Mouse (Mus musculus): ENCODE data around the gene Rnf183. TPM values are rescaled to one million over a fixed set of nuclear protein-coding genes. Genes with fewer than 3 reads are reported as not detected.

Gene Rnf183
- polyA plus RNA-seq, 1 experiment: not detected

GRCm38 (mm10) chr4:62427978-62428758, 6.9 kb downstream of the Rnf183 start:
- Histone ChIP-seq H3K36me3 (ENCODE audit: control insufficient read depth, insufficient read depth, low read length, poor library complexity, severe bottlenecking) (peaks cover 10% of the 10 kb centered on the region), H3K9ac (ENCODE audit: low read depth, poor library complexity, severe bottlenecking) (no peak overlapping the region), H3K4me3 (ENCODE audit: low read depth, low read length) (0 out of 2 replicates have a peak overlapping the region, but pooled peaks have one; percentile 7), H3K27me3 (ENCODE audit: control insufficient read depth, insufficient read depth, low read length, poor library complexity, severe bottlenecking) (no peaks in the 10 kb centered on the region), H3K9me3 (replicated peaks; ENCODE audit: control insufficient read depth, insufficient read depth, low read length, poor library complexity, severe bottlenecking) (no peaks in the 10 kb centered on the region), H3K4me1 (ENCODE audit: control insufficient read depth, insufficient read depth, low read length) (no peaks in the 10 kb centered on the region), H3K27ac (ENCODE audit: insufficient read depth, low read length) (no peak overlapping the region)
- TF ChIP-seq POLR2A (IDR thresholded peaks at IDR 0.05; ENCODE audit: insufficient read depth, low read length) (no peak), CTCF (IDR thresholded peaks at IDR 0.05; ENCODE audit: low read depth, low read length) (no peak), EP300 (IDR thresholded peaks at IDR 0.05; ENCODE audit: insufficient read depth, low read depth, low read length) (no peak)

GRCm38 (mm10) chr4:62425891-62426290, 9.2 kb downstream of the Rnf183 start:
- Histone ChIP-seq H3K9ac (ENCODE audit: low read depth, poor library complexity, severe bottlenecking) (no peak overlapping the region), H3K36me3 (ENCODE audit: control insufficient read depth, insufficient read depth, low read length, poor library complexity, severe bottlenecking) (peaks cover 30% of the 10 kb centered on the region), H3K4me3 (ENCODE audit: low read depth, low read length) (no peak overlapping the region), H3K27me3 (ENCODE audit: control insufficient read depth, insufficient read depth, low read length, poor library complexity, severe bottlenecking) (no peaks in the 10 kb centered on the region), H3K27ac (ENCODE audit: insufficient read depth, low read length) (no peak overlapping the region), H3K9me3 (replicated peaks; ENCODE audit: control insufficient read depth, insufficient read depth, low read length, poor library complexity, severe bottlenecking) (no peaks in the 10 kb centered on the region), H3K4me1 (ENCODE audit: control insufficient read depth, insufficient read depth, low read length) (no peaks in the 10 kb centered on the region)
- TF ChIP-seq POLR2A (IDR thresholded peaks at IDR 0.05; ENCODE audit: insufficient read depth, low read length) (no peak), CTCF (IDR thresholded peaks at IDR 0.05; ENCODE audit: low read depth, low read length) (no peak), EP300 (IDR thresholded peaks at IDR 0.05; ENCODE audit: insufficient read depth, low read depth, low read length) (no peak)

- no peaks in the 10 kb centered on the region for H3K27me3 ChIP-seq (ENCODE audit: control insufficient read depth, insufficient read depth, low read length, poor library complexity, severe bottlenecking)
- H3K9ac ChIP-seq (ENCODE audit: low read depth, poor library complexity, severe bottlenecking): no peak overlapping the region
- H3K4me3 ChIP-seq (ENCODE audit: low read depth, low read length): no peak overlapping the region
- peaks cover 94% of the 10 kb centered on the region for H3K36me3 ChIP-seq (ENCODE audit: control insufficient read depth, insufficient read depth, low read length, poor library complexity, severe bottlenecking)
- H3K27ac ChIP-seq (ENCODE audit: insufficient read depth, low read length): no peak overlapping the region
- no peaks in the 10 kb centered on the region for H3K9me3 ChIP-seq (replicated peaks; ENCODE audit: control insufficient read depth, insufficient read depth, low read length, poor library complexity, severe bottlenecking)
- no peaks in the 10 kb centered on the region for H3K4me1 ChIP-seq (ENCODE audit: control insufficient read depth, insufficient read depth, low read length)
- TF ChIP-seq EP300 (IDR thresholded peaks at IDR 0.05; ENCODE audit: insufficient read depth, low read depth, low read length) (no peak), POLR2A (IDR thresholded peaks at IDR 0.05; ENCODE audit: insufficient read depth, low read length) (no peak), CTCF (IDR thresholded peaks at IDR 0.05; ENCODE audit: low read depth, low read length) (no peak)
Measured at GRCm38 (mm10) chr4:62419091-62419490, 16.0 kb downstream of the Rnf183 start.

- TF ChIP-seq POLR2A (IDR thresholded peaks at IDR 0.05; ENCODE audit: insufficient read depth, low read length): no peak
- TF ChIP-seq EP300 (IDR thresholded peaks at IDR 0.05; ENCODE audit: insufficient read depth, low read depth, low read length): no peak
- TF ChIP-seq CTCF (IDR thresholded peaks at IDR 0.05; ENCODE audit: low read depth, low read length): no peak
- H3K36me3 ChIP-seq (ENCODE audit: control insufficient read depth, insufficient read depth, low read length, poor library complexity, severe bottlenecking): peaks cover 92% of the 10 kb centered on the region
- H3K9ac ChIP-seq (ENCODE audit: low read depth, poor library complexity, severe bottlenecking): no peak overlapping the region
Measured at GRCm38 (mm10) chr4:62418448-62418847, 16.6 kb downstream of the Rnf183 start.

GRCm38 (mm10) chr4:62411606-62412005, 23.4 kb downstream of the Rnf183 start:
- Histone ChIP-seq H3K4me3 (ENCODE audit: low read depth, low read length) (no peak overlapping the region), H3K36me3 (ENCODE audit: control insufficient read depth, insufficient read depth, low read length, poor library complexity, severe bottlenecking) (peaks cover 60% of the 10 kb centered on the region), H3K4me1 (ENCODE audit: control insufficient read depth, insufficient read depth, low read length) (no peaks in the 10 kb centered on the region), H3K27ac (ENCODE audit: insufficient read depth, low read length) (no peak overlapping the region), H3K9ac (ENCODE audit: low read depth, poor library complexity, severe bottlenecking) (no peak overlapping the region), H3K9me3 (replicated peaks; ENCODE audit: control insufficient read depth, insufficient read depth, low read length, poor library complexity, severe bottlenecking) (peaks cover 9% of the 10 kb centered on the region), H3K27me3 (ENCODE audit: control insufficient read depth, insufficient read depth, low read length, poor library complexity, severe bottlenecking) (no peaks in the 10 kb centered on the region)
- TF ChIP-seq POLR2A (IDR thresholded peaks at IDR 0.05; ENCODE audit: insufficient read depth, low read length): no peak
- no peak for TF ChIP-seq CTCF (IDR thresholded peaks at IDR 0.05; ENCODE audit: low read depth, low read length)

More at GRCm38 (mm10) chr4:62418448-62418847, 16.6 kb downstream of the Rnf183 start:
- Histone ChIP-seq H3K4me3 (ENCODE audit: low read depth, low read length) (no peak overlapping the region), H3K27ac (ENCODE audit: insufficient read depth, low read length) (no peak overlapping the region), H3K27me3 (ENCODE audit: control insufficient read depth, insufficient read depth, low read length, poor library complexity, severe bottlenecking) (no peaks in the 10 kb centered on the region), H3K4me1 (ENCODE audit: control insufficient read depth, insufficient read depth, low read length) (no peaks in the 10 kb centered on the region), H3K9me3 (replicated peaks; ENCODE audit: control insufficient read depth, insufficient read depth, low read length, poor library complexity, severe bottlenecking) (no peaks in the 10 kb centered on the region)

- no peaks in the 10 kb centered on the region for H3K4me1 ChIP-seq (ENCODE audit: control insufficient read depth, insufficient read depth, low read length)
- H3K9ac ChIP-seq (ENCODE audit: low read depth, poor library complexity, severe bottlenecking): no peak overlapping the region
- H3K27me3 ChIP-seq (ENCODE audit: control insufficient read depth, insufficient read depth, low read length, poor library complexity, severe bottlenecking): no peaks in the 10 kb centered on the region
- H3K4me3 ChIP-seq (ENCODE audit: low read depth, low read length): no peak overlapping the region
- peaks cover 47% of the 10 kb centered on the region for H3K36me3 ChIP-seq (ENCODE audit: control insufficient read depth, insufficient read depth, low read length, poor library complexity, severe bottlenecking)
- no peak for TF ChIP-seq EP300 (IDR thresholded peaks at IDR 0.05; ENCODE audit: insufficient read depth, low read depth, low read length)
- no peak for TF ChIP-seq CTCF (IDR thresholded peaks at IDR 0.05; ENCODE audit: low read depth, low read length)
- no peak for TF ChIP-seq POLR2A (IDR thresholded peaks at IDR 0.05; ENCODE audit: insufficient read depth, low read length)
- peaks cover 9% of the 10 kb centered on the region for H3K9me3 ChIP-seq (replicated peaks; ENCODE audit: control insufficient read depth, insufficient read depth, low read length, poor library complexity, severe bottlenecking)
- no peak overlapping the region for H3K27ac ChIP-seq (ENCODE audit: insufficient read depth, low read length)
Measured at GRCm38 (mm10) chr4:62410325-62410724, 24.7 kb downstream of the Rnf183 start.

Measured in ES-Bruce4 (cell line).